Mouse (Mus musculus) A20 (cell line): ENCODE results near the gene Pck2.

Experiments used
- DNase-seq: peaks from one replicate; pipeline ENCODE4 v3.0.0-alpha.2; 2011; ENCODE audit warnings: low read depth, low spot score

Pck2 gene

GRCm38 (mm10) chr14:55540067-55540786 is at the start of gene Pck2:
Gene Pck2 (plus strand): TSS chr14:55540266.
- peak; percentile 96 for DNase-seq

GRCm38 (mm10) chr14:55490361-55491201 is 49.5 kb upstream of the Pck2 start, which contains the start of gene Carmil3:
Gene Carmil3 (plus strand): TSS chr14:55490651.
- peak; percentile 82 for DNase-seq

GRCm38 (mm10) chr14:55491291-55491833 is 48.7 kb upstream of the Pck2 start:
- DNase-seq = peak; percentile 79

- no peak for DNase-seq
Observed at GRCm38 (mm10) chr14:55492103-55492502, 48.0 kb upstream of the Pck2 start.

- DNase-seq = no peak
Observed at GRCm38 (mm10) chr14:55495509-55496240, 44.4 kb upstream of the Pck2 start.

GRCm38 (mm10) chr14:55496761-55497448 is 43.2 kb upstream of the Pck2 start:
- no peak for DNase-seq

- DNase-seq = peak; percentile 88
Observed at GRCm38 (mm10) chr14:55497449-55497821, 42.6 kb upstream of the Pck2 start.

- DNase-seq = peak; percentile 7
Observed at GRCm38 (mm10) chr14:55505612-55506011, 34.5 kb upstream of the Pck2 start.

- DNase-seq = no peak
Observed at GRCm38 (mm10) chr14:55507801-55508200, 32.3 kb upstream of the Pck2 start.

GRCm38 (mm10) chr14:55509540-55509939 is 30.5 kb upstream of the Pck2 start:
- DNase-seq = no peak

GRCm38 (mm10) chr14:55510125-55510731 is 29.8 kb upstream of the Pck2 start, which contains the start of gene Cpne6:
Gene Cpne6 (plus strand): TSS chr14:55510445.
- DNase-seq = no peak

- DNase-seq = no peak
Observed at GRCm38 (mm10) chr14:55511037-55511436, 29.0 kb upstream of the Pck2 start.

- no peak for DNase-seq
Observed at GRCm38 (mm10) chr14:55513927-55514326, 26.1 kb upstream of the Pck2 start.

GRCm38 (mm10) chr14:55515846-55516245 is 24.2 kb upstream of the Pck2 start:
- DNase-seq = no peak

GRCm38 (mm10) chr14:55518897-55519296 is 21.2 kb upstream of the Pck2 start:
- no peak for DNase-seq

- DNase-seq = no peak
Observed at GRCm38 (mm10) chr14:55519604-55520003, 20.5 kb upstream of the Pck2 start.

- peak; percentile 54 for DNase-seq
Observed at GRCm38 (mm10) chr14:55520451-55521361, 19.4 kb upstream of the Pck2 start.

- DNase-seq = peak; percentile 21
Observed at GRCm38 (mm10) chr14:55524062-55524461, 16.0 kb upstream of the Pck2 start.

GRCm38 (mm10) chr14:55524785-55525184 is 15.3 kb upstream of the Pck2 start, which contains the start of gene Nrl:
Gene Nrl (minus strand): TSS chr14:55524981.
- no peak for DNase-seq
